Mouse (Mus musculus): ENCODE measurements around the gene Lyz2. TPM values are rescaled to one million over a fixed set of nuclear protein-coding genes. Genes with fewer than 3 reads are reported as not detected.
"Not testable (repeated sequence)": the region's sequence is repeated elsewhere in the genome, so short reads cannot be mapped to it uniquely, and the experiment has no call there.

Gene Lyz2
- total and polyA plus RNA-seq, 3 experiments, result not detected

DNA sequence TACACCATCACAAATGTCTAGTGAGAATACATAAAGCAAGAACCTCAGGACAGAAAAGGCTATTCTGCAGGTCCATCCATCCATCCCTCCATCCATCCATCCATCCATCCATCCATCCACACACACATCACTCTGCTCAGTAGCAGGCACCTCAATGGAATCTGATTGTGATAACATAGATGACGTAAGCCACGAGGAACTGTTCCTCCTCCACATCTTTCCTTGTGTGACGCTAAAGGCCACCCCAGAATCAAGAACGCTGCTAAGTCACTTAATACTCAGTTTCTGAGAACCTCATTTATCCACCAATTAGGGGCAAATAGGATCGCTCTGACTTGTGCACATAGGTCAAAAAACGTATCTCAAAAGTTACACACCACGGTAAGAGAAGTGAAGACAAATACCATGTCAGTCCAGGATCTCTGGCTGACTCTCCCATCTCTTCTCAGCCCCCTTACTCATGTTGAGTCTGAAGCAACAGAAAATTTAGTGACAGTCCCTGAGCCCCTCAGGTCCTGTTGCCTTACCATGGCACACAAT lies 670 bp downstream of the Lyz2 start:
- no peak for DNase-seq (ENCODE audit: low read depth, low spot score)
- Histone ChIP-seq H3K4me1 (ENCODE audit: control insufficient read depth in 1 of 2, insufficient read depth in 2 of 2, low read length in 2 of 2) (no peaks in the 10 kb centered on the region), H3K79me2 (ENCODE audit: control insufficient read depth, insufficient read depth, low read length, poor library complexity) (no peaks in the 10 kb centered on the region), H3K36me3 (ENCODE audit: control insufficient read depth in 1 of 2, insufficient read depth in 2 of 2, low read length in 2 of 2) (no peaks in the 10 kb centered on the region), H3K27ac (ENCODE audit: control insufficient read depth, low read depth, low read length) (no peak overlapping the region), H3K9me3 (replicated peaks; ENCODE audit: insufficient read depth, low read length) (no peaks in the 10 kb centered on the region), H3K9ac (ENCODE audit: control insufficient read depth, low read depth, low read length, poor library complexity, severe bottlenecking) (no peak overlapping the region), H3K27me3 (ENCODE audit: control insufficient read depth in 1 of 2, insufficient read depth in 2 of 2, low read length in 2 of 2) (peaks cover 4 to 5% of the 10 kb centered on the region in 2 experiments), H3K4me3 (ENCODE audit: control insufficient read depth in 1 of 2, insufficient read depth in 1 of 2, low read depth in 2 of 2, low read length in 2 of 2) (no peak overlapping the region)
- TF ChIP-seq USF2 (IDR thresholded peaks at IDR 0.05; ENCODE audit: borderline replicate concordance in 1 of 2, insufficient read depth in 1 of 2, low read depth in 1 of 2, low read length in 2 of 2) (no peak), GATA1 (IDR thresholded peaks at IDR 0.05; ENCODE audit: low read depth, low read length) (no peak), CHD1 (IDR thresholded peaks at IDR 0.05; ENCODE audit: low read depth, low read length) (no peak), MAZ (IDR thresholded peaks at IDR 0.05; ENCODE audit: low read depth, low read length) (no peak), ZNF384 (IDR thresholded peaks at IDR 0.05; ENCODE audit: low read depth, low read length) (no peak), TBP (IDR thresholded peaks at IDR 0.05; ENCODE audit: low read depth, low read length) (no peak), CTCF (IDR thresholded peaks at IDR 0.05 in 2 of 3, conservative IDR thresholded peaks at IDR 0.05 in 1 of 3; ENCODE audit: control insufficient read depth in 1 of 3, insufficient read depth in 1 of 3, low read depth in 2 of 3, low read length in 3 of 3, poor library complexity in 1 of 3, severe bottlenecking in 1 of 3) (no peak), MEF2A (IDR thresholded peaks at IDR 0.05; ENCODE audit: extremely low read depth, insufficient replicate concordance, low read depth, low read length, poor library complexity, severe bottlenecking) (no peak), E2F4 (IDR thresholded peaks at IDR 0.05; ENCODE audit: borderline replicate concordance, low read depth, low read length) (no peak), MAFK (IDR thresholded peaks at IDR 0.05; ENCODE audit: borderline replicate concordance, low read depth, low read length) (no peak), HCFC1 (IDR thresholded peaks at IDR 0.05; ENCODE audit: low read depth, low read length) (no peak), POLR2AphosphoS5 (IDR thresholded peaks at IDR 0.05; ENCODE audit: borderline replicate concordance, low read depth, low read length) (no peak), NELFE (IDR thresholded peaks at IDR 0.05; ENCODE audit: low read depth, low read length) (no peak), MYC (IDR thresholded peaks at IDR 0.05; ENCODE audit: low read depth, low read length) (no peak), ZMIZ1 (IDR thresholded peaks at IDR 0.05; ENCODE audit: low read depth, low read length) (no peak), NRF1 (IDR thresholded peaks at IDR 0.05; ENCODE audit: insufficient read depth, low read depth, low read length, poor library complexity, severe bottlenecking) (no peak), ELF1 (IDR thresholded peaks at IDR 0.05; ENCODE audit: low read depth, low read length) (no peak), USF1 (IDR thresholded peaks at IDR 0.05; ENCODE audit: low read depth, low read length) (no peak)

DNA sequence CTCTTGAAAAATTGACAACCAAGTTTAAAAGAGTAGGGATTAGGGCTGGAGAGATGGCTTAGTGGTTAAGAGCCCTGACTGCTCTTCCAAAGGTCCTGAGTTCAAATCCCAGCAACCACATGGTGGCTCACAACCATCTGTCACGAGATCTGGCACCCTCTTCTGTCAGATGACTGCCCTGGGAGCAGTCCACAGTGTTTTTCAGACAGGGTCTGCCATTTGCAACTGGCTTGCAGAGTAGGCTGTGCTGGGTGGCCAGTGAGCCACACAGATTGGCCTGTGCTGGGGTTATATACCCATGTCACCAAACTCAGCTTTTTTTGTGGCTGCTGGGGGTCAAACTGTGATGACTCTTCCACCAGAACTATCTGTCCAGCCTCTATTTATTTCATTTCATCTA lies 2.1 kb downstream of the Lyz2 start:
- no peaks in the 10 kb centered on the region for H3K36me3 ChIP-seq (ENCODE audit: control insufficient read depth in 1 of 2, insufficient read depth in 2 of 2, low read length in 2 of 2)
- no peak for DNase-seq (ENCODE audit: low read depth, low spot score)
- H3K4me1 ChIP-seq (ENCODE audit: control insufficient read depth in 1 of 2, insufficient read depth in 2 of 2, low read length in 2 of 2), result no peaks in the 10 kb centered on the region
- H3K27me3 ChIP-seq (ENCODE audit: control insufficient read depth in 1 of 2, insufficient read depth in 2 of 2, low read length in 2 of 2), result peaks cover 4 to 5% of the 10 kb centered on the region in 2 experiments
- H3K27ac ChIP-seq (ENCODE audit: control insufficient read depth, low read depth, low read length), result no peak overlapping the region
- H3K79me2 ChIP-seq (ENCODE audit: control insufficient read depth, insufficient read depth, low read length, poor library complexity), result no peaks in the 10 kb centered on the region
- H3K9ac ChIP-seq (ENCODE audit: control insufficient read depth, low read depth, low read length, poor library complexity, severe bottlenecking), result no peak overlapping the region
- TF ChIP-seq JUND (IDR thresholded peaks at IDR 0.05; ENCODE audit: low read depth, low read length), result no peak
- no peak for TF ChIP-seq ZC3H11A (IDR thresholded peaks at IDR 0.05; ENCODE audit: low read depth, low read length)
- no peak for TF ChIP-seq TCF12 (IDR thresholded peaks at IDR 0.05; ENCODE audit: low read depth, low read length)
- no peak for TF ChIP-seq NELFE (IDR thresholded peaks at IDR 0.05; ENCODE audit: low read depth, low read length)
- TF ChIP-seq CTCF (IDR thresholded peaks at IDR 0.05 in 2 of 3, conservative IDR thresholded peaks at IDR 0.05 in 1 of 3; ENCODE audit: control insufficient read depth in 1 of 3, insufficient read depth in 1 of 3, low read depth in 2 of 3, low read length in 3 of 3, poor library complexity in 1 of 3, severe bottlenecking in 1 of 3), result no peak
- no peak for TF ChIP-seq SIN3A (IDR thresholded peaks at IDR 0.05; ENCODE audit: low read length)
- no peak for TF ChIP-seq MXI1 (IDR thresholded peaks at IDR 0.05; ENCODE audit: low read depth, low read length)
- no peak for TF ChIP-seq USF1 (IDR thresholded peaks at IDR 0.05; ENCODE audit: low read depth, low read length)
- TF ChIP-seq KAT2A (conservative IDR thresholded peaks at IDR 0.05; ENCODE audit: low read depth, low read length), result no peak
- no peak overlapping the region for H3K4me3 ChIP-seq (ENCODE audit: control insufficient read depth in 1 of 2, insufficient read depth in 1 of 2, low read depth in 2 of 2, low read length in 2 of 2)
- H3K9me3 ChIP-seq (replicated peaks; ENCODE audit: insufficient read depth, low read length), result no peaks in the 10 kb centered on the region

DNA sequence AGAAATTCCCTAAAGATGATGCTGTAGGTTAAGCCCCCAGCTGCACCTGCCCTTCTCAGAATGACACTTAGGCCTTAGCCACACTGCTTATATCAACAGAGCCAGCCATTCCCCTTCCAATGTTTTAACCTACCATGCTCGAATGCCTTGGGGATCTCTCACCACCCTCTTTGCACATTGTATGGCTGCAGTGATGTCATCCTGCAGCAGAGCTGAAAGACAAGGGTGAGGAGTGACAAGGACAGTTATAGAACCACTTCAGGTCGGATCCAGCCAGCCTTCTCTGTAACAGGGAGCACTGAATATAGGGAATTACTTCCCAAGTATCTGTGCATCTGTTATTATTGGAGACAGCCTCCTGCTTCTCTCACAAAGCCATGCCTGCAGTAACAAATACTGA lies 3.6 kb downstream of the Lyz2 start:
- not testable (repeated sequence) for H3K4me1 ChIP-seq (ENCODE audit: control insufficient read depth in 1 of 2, insufficient read depth in 2 of 2, low read length in 2 of 2); H3K27ac ChIP-seq (ENCODE audit: control insufficient read depth, low read depth, low read length)

More for the DNA sequence above, 3.6 kb downstream of the Lyz2 start:
- not testable (repeated sequence) for H3K79me2 ChIP-seq (ENCODE audit: control insufficient read depth, insufficient read depth, low read length, poor library complexity); H3K27me3 ChIP-seq (ENCODE audit: control insufficient read depth in 1 of 2, insufficient read depth in 2 of 2, low read length in 2 of 2); H3K36me3 ChIP-seq (ENCODE audit: control insufficient read depth in 1 of 2, insufficient read depth in 2 of 2, low read length in 2 of 2); H3K9me3 ChIP-seq (replicated peaks; ENCODE audit: insufficient read depth, low read length); H3K4me3 ChIP-seq (ENCODE audit: control insufficient read depth in 1 of 2, insufficient read depth in 1 of 2, low read depth in 2 of 2, low read length in 2 of 2); H3K9ac ChIP-seq (ENCODE audit: control insufficient read depth, low read depth, low read length, poor library complexity, severe bottlenecking); DNase-seq (ENCODE audit: low read depth, low spot score)
